ENCODE assay signal across 9 mouse cellular contexts in genomic region chr16:94241126-94241525, GRCm38 (mm10).
DNase-seq lines count a peak whose midpoint lies in the region; ATAC-seq and TF ChIP-seq lines count a peak whose summit lies in the region.
"Had no signal": no experiment of that assay in that cellular context is flagged by ENCODE, and none has a peak within 500 bp of the region (broad histone marks: within the 10 kb centered on the region; RNA-seq: fewer than 3 reads in every experiment).

No protein-coding gene starts in this region.

- peaks cover 0 to 19% of the 10 kb centered on the region in 2 experiments; a peak in 2 of 4 replicates for H3K36me3 ChIP-seq in MEL (ENCODE audit: control insufficient read depth in 1 of 2, insufficient read depth in 2 of 2, low read length in 2 of 2)
- no peaks in the 10 kb centered on the region for H3K36me3 ChIP-seq in liver, embryonic 16.5 days (ENCODE audit: control insufficient read depth, insufficient read depth)
- no peaks in the 10 kb centered on the region for H3K36me3 ChIP-seq in kidney, adult 2 months (ENCODE audit: control insufficient read depth, insufficient read depth, low read length)
- H3K36me3 ChIP-seq: limb, embryonic 13.5 days had no signal

- peak; percentile 85 for DNase-seq in CD4-positive helper T cell, adult 2 months (ENCODE audit: low read depth, low spot score)
- peak; percentile 89 for DNase-seq in MEL (ENCODE audit: low read depth, low spot score)
- DNase-seq in spleen, adult 18-20 months = peak; percentile 42 to 54
- DNase-seq in kidney, adult 2 months = no peak
- DNase-seq in right cerebral cortex, postnatal 25 days = no peak
- DNase-seq in testis, postnatal 10 days (ENCODE audit: low spot score) = no peak

- TF ChIP-seq CTCF in MEL (IDR thresholded peaks at IDR 0.05 in 2 of 3, conservative IDR thresholded peaks at IDR 0.05 in 1 of 3; ENCODE audit: control insufficient read depth in 1 of 3, insufficient read depth in 1 of 3, low read depth in 2 of 3, low read length in 3 of 3, poor library complexity in 1 of 3, severe bottlenecking in 1 of 3) = peak in 1 of 3 experiments; percentile 1; a peak in 1 of 6 replicates
- no peak for TF ChIP-seq CTCF in kidney, adult 2 months (conservative IDR thresholded peaks at IDR 0.05; ENCODE audit: insufficient read depth, insufficient read length, low read depth, low read length)

- peak overlapping the region; percentile 78 for H3K27ac ChIP-seq in MEL (ENCODE audit: control insufficient read depth, low read depth, low read length)
- H3K27ac ChIP-seq in liver, embryonic 16.5 days (ENCODE audit: low read length) = no peak overlapping the region
- H3K27ac ChIP-seq in kidney, adult 2 months (ENCODE audit: insufficient read depth, low read depth, low read length) = no peak overlapping the region
- H3K27ac ChIP-seq: limb, embryonic 13.5 days had no signal

- H3K4me1 ChIP-seq in MEL (ENCODE audit: control insufficient read depth in 1 of 2, insufficient read depth in 2 of 2, low read length in 2 of 2) = peaks cover 6 to 28% of the 10 kb centered on the region in 2 experiments
- H3K4me1 ChIP-seq in liver, embryonic 16.5 days (ENCODE audit: control insufficient read depth, low read depth, low read length) = peaks cover 5% of the 10 kb centered on the region
- H3K4me1 ChIP-seq in kidney, adult 2 months (ENCODE audit: control insufficient read depth, insufficient read depth, low read length) = no peaks in the 10 kb centered on the region

- H3K27me3 ChIP-seq in MEL (ENCODE audit: control insufficient read depth in 1 of 2, insufficient read depth in 2 of 2, low read length in 2 of 2) = no peaks in the 10 kb centered on the region
- no peaks in the 10 kb centered on the region for H3K27me3 ChIP-seq in liver, embryonic 16.5 days (ENCODE audit: control insufficient read depth, insufficient read depth, low read depth, low read length)
- H3K27me3 ChIP-seq in kidney, adult 2 months (replicated peaks; ENCODE audit: control insufficient read depth, insufficient read depth, low read length) = no peaks in the 10 kb centered on the region

- peak overlapping the region; percentile 72 for H3K9ac ChIP-seq in MEL (ENCODE audit: control insufficient read depth, low read depth, low read length, poor library complexity, severe bottlenecking)
- no peak overlapping the region for H3K9ac ChIP-seq in liver, embryonic 16.5 days (ENCODE audit: low read depth, low read length)
- H3K9ac ChIP-seq: limb, embryonic 13.5 days had no signal

- ATAC-seq in liver, embryonic 16.5 days (ENCODE audit: low read depth) = peak; percentile 39; the same call in 1 of the 2 replicates
- ATAC-seq in cerebellum, adult (ENCODE audit: insufficient number of reproducible peaks, low FRiP score, low TSS enrichment) = no peak

- peak; percentile 32 to 80; a peak in 3 of 4 replicates for TF ChIP-seq POLR2A in MEL (IDR thresholded peaks at IDR 0.05; ENCODE audit: control insufficient read depth in 1 of 2, insufficient read depth in 1 of 2, low read depth in 1 of 2, low read length in 2 of 2, poor library complexity in 1 of 2)
- no peak for TF ChIP-seq POLR2A in kidney, adult 2 months (IDR thresholded peaks at IDR 0.05; ENCODE audit: low read depth, low read length)

- no peak for TF ChIP-seq RAD21 in MEL (IDR thresholded peaks at IDR 0.05; ENCODE audit: low read depth, low read length)

- no peaks in the 10 kb centered on the region for H3K79me2 ChIP-seq in MEL (ENCODE audit: control insufficient read depth, insufficient read depth, low read length, poor library complexity)

- no peak overlapping the region for H3K4me2 ChIP-seq in liver, embryonic 16.5 days (ENCODE audit: low read depth, low read length)
- H3K4me2 ChIP-seq: limb, embryonic 13.5 days had no signal

- TF ChIP-seq EP300 in MEL (IDR thresholded peaks at IDR 0.05; ENCODE audit: low read depth in 1 of 2, low read length in 2 of 2) = peak in 1 of 2 experiments; percentile 40; a peak in 1 of 4 replicates

- H3K9me3 ChIP-seq in MEL (replicated peaks; ENCODE audit: insufficient read depth, low read length) = no peaks in the 10 kb centered on the region
- no peaks in the 10 kb centered on the region for H3K9me3 ChIP-seq in liver, embryonic 16.5 days (replicated peaks; ENCODE audit: control insufficient read depth, low read length)
- H3K9me3 ChIP-seq: limb, embryonic 13.5 days had no signal

- H3K4me3 ChIP-seq in MEL (ENCODE audit: control insufficient read depth in 1 of 2, insufficient read depth in 1 of 2, low read depth in 2 of 2, low read length in 2 of 2) = no peak overlapping the region
- H3K4me3 ChIP-seq in liver, embryonic 16.5 days (ENCODE audit: low read depth, low read length) = no peak overlapping the region
- no peak overlapping the region for H3K4me3 ChIP-seq in kidney, adult 2 months (ENCODE audit: insufficient read depth, low read depth, low read length)
- H3K4me3 ChIP-seq: limb, embryonic 13.5 days had no signal

- 61% methylated on average over 10 of the region's 10 CpGs for WGBS in liver, embryonic 16.5 days (ENCODE audit: insufficient replicate concordance)
- WGBS in kidney, adult 2 months = 86% methylated on average over 10 of the region's 10 CpGs

TF ChIP-seq in MEL, 35 proteins besides CTCF, POLR2A, EP300 and RAD21:
- TF ChIP-seq SIN3A (IDR thresholded peaks at IDR 0.05; ENCODE audit: low read length) (peak; percentile 86), TBP (IDR thresholded peaks at IDR 0.05; ENCODE audit: low read depth, low read length) (0 out of 2 replicates have a peak, but pooled peaks have one; percentile 37), E2F4 (IDR thresholded peaks at IDR 0.05; ENCODE audit: borderline replicate concordance, low read depth, low read length) (no peak), MYC (IDR thresholded peaks at IDR 0.05; ENCODE audit: low read depth, low read length) (peak; percentile 97), ZNF384 (IDR thresholded peaks at IDR 0.05; ENCODE audit: low read depth, low read length) (0 out of 2 replicates have a peak, but pooled peaks have one; percentile 19), ZMIZ1 (IDR thresholded peaks at IDR 0.05; ENCODE audit: low read depth, low read length) (no peak), MYB (IDR thresholded peaks at IDR 0.05; ENCODE audit: low read depth, low read length) (no peak), MAFK (IDR thresholded peaks at IDR 0.05; ENCODE audit: borderline replicate concordance, low read depth, low read length) (no peak), BHLHE40 (IDR thresholded peaks at IDR 0.05; ENCODE audit: borderline replicate concordance, low read depth, low read length) (peak; percentile 24; the same call in 1 of the 2 replicates), GABPA (IDR thresholded peaks at IDR 0.05; ENCODE audit: low read depth, low read length) (no peak), NELFE (IDR thresholded peaks at IDR 0.05; ENCODE audit: low read depth, low read length) (peak; percentile 72), GATA1 (IDR thresholded peaks at IDR 0.05; ENCODE audit: low read depth, low read length) (no peak), USF1 (IDR thresholded peaks at IDR 0.05; ENCODE audit: low read depth, low read length) (peak; percentile 74), MEF2A (IDR thresholded peaks at IDR 0.05; ENCODE audit: extremely low read depth, insufficient replicate concordance, low read depth, low read length, poor library complexity, severe bottlenecking) (no peak), POLR2AphosphoS2 (IDR thresholded peaks at IDR 0.05; ENCODE audit: low read length) (peak; percentile 56; the same call in 1 of the 2 replicates), TAL1 (IDR thresholded peaks at IDR 0.05; ENCODE audit: low read length) (no peak), NRF1 (IDR thresholded peaks at IDR 0.05; ENCODE audit: insufficient read depth, low read depth, low read length, poor library complexity, severe bottlenecking) (no peak), MAZ (IDR thresholded peaks at IDR 0.05; ENCODE audit: low read depth, low read length) (no peak), ELF1 (IDR thresholded peaks at IDR 0.05; ENCODE audit: low read depth, low read length) (peak; percentile 46; the same call in 1 of the 2 replicates), TCF12 (IDR thresholded peaks at IDR 0.05; ENCODE audit: low read depth, low read length) (no peak), ZC3H11A (IDR thresholded peaks at IDR 0.05; ENCODE audit: low read depth, low read length) (no peak), RCOR1 (IDR thresholded peaks at IDR 0.05; ENCODE audit: low read depth, low read length) (no peak), MXI1 (IDR thresholded peaks at IDR 0.05; ENCODE audit: low read depth, low read length) (peak; percentile 96), CHD2 (IDR thresholded peaks at IDR 0.05; ENCODE audit: low read length) (no peak), HCFC1 (IDR thresholded peaks at IDR 0.05; ENCODE audit: low read depth, low read length) (peak; percentile 55; the same call in 1 of the 2 replicates), JUND (IDR thresholded peaks at IDR 0.05; ENCODE audit: low read depth, low read length) (no peak), USF2 (IDR thresholded peaks at IDR 0.05; ENCODE audit: borderline replicate concordance in 1 of 2, insufficient read depth in 1 of 2, low read depth in 1 of 2, low read length in 2 of 2) (no peak), MAX (IDR thresholded peaks at IDR 0.05; ENCODE audit: low read length) (peak; percentile 95), POLR2AphosphoS5 (IDR thresholded peaks at IDR 0.05; ENCODE audit: borderline replicate concordance, low read depth, low read length) (no peak), ETS1 (IDR thresholded peaks at IDR 0.05; ENCODE audit: low read depth, low read length) (peak; percentile 53; the same call in 1 of the 2 replicates), ZKSCAN1 (IDR thresholded peaks at IDR 0.05; ENCODE audit: low read depth, low read length) (no peak)

Comparison
In these comparisons a context has a peak if more than half of its experiments do, and no peak if none do; other contexts are left out.
1. DNase-seq: peak in CD4-positive helper T cell, adult 2 months (single experiment), MEL (single experiment) and spleen, adult 18-20 months (2 of 2); none in kidney, adult 2 months (single experiment), right cerebral cortex, postnatal 25 days (single experiment) and testis, postnatal 10 days (single experiment).